Mouse (Mus musculus) brain, embryonic 14.5 days (tissue): ENCODE results near the gene Padi4.

ENCODE experiments used
- CTCF ChIP-seq: fragments of 200-500 bp; IDR thresholded peaks from 2 replicates; pipeline ENCODE4 v1.5.1; 2012; ENCODE audit warnings: inconsistent platforms, mild to moderate bottlenecking, moderate library complexity, borderline replicate concordance; ENCODE audit not compliant: insufficient read depth, insufficient read length; ENCODE audit errors: extremely low read depth
- POLR2A ChIP-seq: fragments of 200-500 bp; IDR thresholded peaks from 2 replicates; pipeline ENCODE4 v1.6.1; 2012; ENCODE audit warnings: mild to moderate bottlenecking, inconsistent platforms, borderline replicate concordance; ENCODE audit not compliant: poor library complexity, insufficient read depth, insufficient read length, severe bottlenecking; ENCODE audit errors: extremely low read depth

GRCm38 (mm10) chr4:140718436-140718835 is 55.6 kb downstream of the Padi4 start:
- no peak for TF ChIP-seq CTCF
- TF ChIP-seq POLR2A, result no peak
